ENCODE assay signal across 10 mouse cellular contexts in the genomic region with DNA sequence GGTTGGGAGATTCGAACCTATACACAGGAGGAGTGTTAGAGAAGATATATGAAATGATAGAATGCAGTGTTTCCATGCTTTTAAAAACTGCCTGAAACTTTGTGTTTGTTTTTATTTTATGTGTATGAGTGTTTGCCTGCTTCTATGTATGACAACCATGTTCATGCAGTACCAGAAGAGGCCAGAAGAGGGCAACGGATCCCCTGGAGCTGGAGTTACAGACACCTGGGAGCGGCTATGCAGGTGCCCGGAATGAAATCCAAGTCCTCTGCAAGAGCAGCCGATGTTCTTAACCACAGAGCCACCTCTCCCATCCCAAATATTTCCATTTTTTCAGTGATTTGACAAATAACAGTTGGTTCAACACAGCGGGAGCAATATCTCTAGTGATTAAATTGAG.
A peak's percentile ranks its signal among the peaks of the same experiment; 100 is the strongest.
DNase-seq lines count a peak whose midpoint lies in the region; ATAC-seq and TF ChIP-seq lines count a peak whose summit lies in the region.
"Had no signal": no experiment of that assay in that cellular context is flagged by ENCODE, and none has a peak within 500 bp of the region (broad histone marks: within the 10 kb centered on the region; RNA-seq: fewer than 3 reads in every experiment).

No protein-coding gene starts in this region.

- H3K4me3 ChIP-seq in intestine, postnatal 0 days (ENCODE audit: low read depth, low read length): no peak overlapping the region
- H3K4me3 ChIP-seq in intestine, embryonic 16.5 days (ENCODE audit: low read length): no peak overlapping the region
- no peak overlapping the region for H3K4me3 ChIP-seq in G1E (ENCODE audit: low read depth, low read length)
- H3K4me3 ChIP-seq: heart, embryonic 13.5 days; limb, embryonic 15.5 days had no signal

- H3K27ac ChIP-seq in intestine, postnatal 0 days (ENCODE audit: low read depth, low read length): no peak overlapping the region
- H3K27ac ChIP-seq in intestine, embryonic 16.5 days (ENCODE audit: low read length): no peak overlapping the region
- H3K27ac ChIP-seq: heart, embryonic 13.5 days; limb, embryonic 15.5 days had no signal

- no peak overlapping the region for H3K4me2 ChIP-seq in intestine, postnatal 0 days (replicated peaks; ENCODE audit: low read depth)
- no peak overlapping the region for H3K4me2 ChIP-seq in intestine, embryonic 16.5 days (ENCODE audit: low read depth, low read length)
- H3K4me2 ChIP-seq: heart, embryonic 13.5 days; limb, embryonic 15.5 days had no signal

- no peaks in the 10 kb centered on the region for H3K9me3 ChIP-seq in intestine, postnatal 0 days (ENCODE audit: control insufficient read depth)
- no peaks in the 10 kb centered on the region for H3K9me3 ChIP-seq in intestine, embryonic 16.5 days (ENCODE audit: control insufficient read depth, low read length)
- H3K9me3 ChIP-seq in G1E (replicated peaks): peaks cover 84% of the 10 kb centered on the region
- H3K9me3 ChIP-seq: heart, embryonic 13.5 days; limb, embryonic 15.5 days had no signal

- no peaks in the 10 kb centered on the region for H3K27me3 ChIP-seq in intestine, postnatal 0 days (replicated peaks; ENCODE audit: control insufficient read depth, insufficient read depth, low read length)
- H3K27me3 ChIP-seq in intestine, embryonic 16.5 days (replicated peaks; ENCODE audit: control insufficient read depth, insufficient read depth, low read length): no peaks in the 10 kb centered on the region
- H3K27me3 ChIP-seq in G1E (ENCODE audit: insufficient read depth, low read length): no peaks in the 10 kb centered on the region
- H3K27me3 ChIP-seq: heart, embryonic 13.5 days had no signal

- DNase-seq in 3T3-L1 (ENCODE audit: low read depth, low spot score) (peak; percentile 53), G1E (ENCODE audit: low spot score) (no peak)
- DNase-seq in hindlimb bud, embryonic 11.5 days (ENCODE audit: extremely low spot score, low read depth, low spot score): peak; percentile 14
- no peak for DNase-seq in left cerebral cortex, adult 11 months (ENCODE audit: low spot score)
- DNase-seq in layer of hippocampus, adult 11-12 months (ENCODE audit: low spot score): no peak

- no peak for ATAC-seq in intestine, postnatal 0 days
- ATAC-seq in intestine, embryonic 16.5 days: no peak
- no peak for ATAC-seq in G1E (ENCODE audit: extremely low read depth, insufficient number of reproducible peaks, low FRiP score, poor library complexity, severe bottlenecking)
- no peak for ATAC-seq in frontal cortex, adult (ENCODE audit: low TSS enrichment)

- H3K4me1 ChIP-seq in intestine, postnatal 0 days (replicated peaks; ENCODE audit: control insufficient read depth, insufficient read depth, low read length): no peaks in the 10 kb centered on the region
- 0 out of 2 replicates have a peak, but pooled peaks cover 4% of the 10 kb centered on the region for H3K4me1 ChIP-seq in intestine, embryonic 16.5 days (ENCODE audit: control insufficient read depth, insufficient read depth, low read length)
- H3K4me1 ChIP-seq in G1E (ENCODE audit: insufficient read depth, low read depth, low read length): no peaks in the 10 kb centered on the region
- H3K4me1 ChIP-seq: heart, embryonic 13.5 days; limb, embryonic 15.5 days had no signal

- peak; percentile 71 for TF ChIP-seq CTCF in intestine, postnatal 0 days (IDR thresholded peaks at IDR 0.05; ENCODE audit: low read depth)
- TF ChIP-seq CTCF in G1E (IDR thresholded peaks at IDR 0.05; ENCODE audit: low read depth, low read length): 0 out of 2 replicates have a peak, but pooled peaks have one; percentile 21

- WGBS in intestine, postnatal 0 days: 64% methylated on average over 6 of the region's 6 CpGs
- WGBS in intestine, embryonic 16.5 days: 66% methylated on average over 6 of the region's 6 CpGs

- H3K36me3 ChIP-seq in intestine, postnatal 0 days (ENCODE audit: control insufficient read depth, insufficient read depth): no peaks in the 10 kb centered on the region
- H3K36me3 ChIP-seq in intestine, embryonic 16.5 days (ENCODE audit: control insufficient read depth, insufficient read depth, low read length): no peaks in the 10 kb centered on the region
- H3K36me3 ChIP-seq in G1E (replicated peaks): no peaks in the 10 kb centered on the region
- H3K36me3 ChIP-seq: heart, embryonic 13.5 days; limb, embryonic 15.5 days had no signal

- H3K9ac ChIP-seq in intestine, postnatal 0 days (ENCODE audit: low read depth, low read length): no peak overlapping the region
- no peak overlapping the region for H3K9ac ChIP-seq in intestine, embryonic 16.5 days (ENCODE audit: low read depth, low read length)
- H3K9ac ChIP-seq: heart, embryonic 13.5 days; limb, embryonic 15.5 days had no signal

Comparison
In these comparisons a context has a peak if more than half of its experiments do, and no peak if none do; other contexts are left out.
1. DNase-seq: peak in 3T3-L1 (single experiment) and hindlimb bud, embryonic 11.5 days (single experiment); none in G1E (single experiment), left cerebral cortex, adult 11 months (single experiment) and layer of hippocampus, adult 11-12 months (single experiment).